Mouse (Mus musculus) gastrocnemius, adult 18-20 months (tissue): Measurements from ENCODE around the gene Hp1bp3. TPM values are rescaled to one million over a fixed set of nuclear protein-coding genes. Genes with fewer than 3 reads are reported as not detected.

Experiments used
- DNase-seq: peaks from one replicate; pipeline ENCODE4 v3.0.0; 2021; ENCODE audit warnings: low spot score
- long read RNA-seq, 2 experiments: library from polyadenylated mRNA; stranded (forward); transcript quantifications; one replicate each; pipeline ENCODE4 v2.0.0; 2021
- total RNA-seq, 2 experiments: library from RNA; stranded (reverse); gene quantifications; 2 replicates each; pipeline ENCODE4 v1.2.3; 2021

The Hp1bp3 gene
- total RNA-seq: 10 to 100 TPM; 56.4 to 66.7 TPM
- long read RNA-seq, experiment 1, transcript Hp1bp3-201 (13 exons, 3,311 nt): major isoform, 8 of 35 reads
- long read RNA-seq, experiment 1, partial matches to known transcripts: 12 of 35 reads
- long read RNA-seq, experiment 1, other reads (novel, unspliced or antisense): 9 of 35 reads
- long read RNA-seq, experiment 2, transcript Hp1bp3-214 (13 exons, 3,361 nt): minor isoform, 5 of 39 reads
- long read RNA-seq, experiment 2, transcript Hp1bp3-201 (13 exons, 3,311 nt): major isoform, 12 of 39 reads
- long read RNA-seq, experiment 2, partial matches to known transcripts: 11 of 39 reads
- long read RNA-seq, experiment 2, other reads (novel, unspliced or antisense): 8 of 39 reads

DNA sequence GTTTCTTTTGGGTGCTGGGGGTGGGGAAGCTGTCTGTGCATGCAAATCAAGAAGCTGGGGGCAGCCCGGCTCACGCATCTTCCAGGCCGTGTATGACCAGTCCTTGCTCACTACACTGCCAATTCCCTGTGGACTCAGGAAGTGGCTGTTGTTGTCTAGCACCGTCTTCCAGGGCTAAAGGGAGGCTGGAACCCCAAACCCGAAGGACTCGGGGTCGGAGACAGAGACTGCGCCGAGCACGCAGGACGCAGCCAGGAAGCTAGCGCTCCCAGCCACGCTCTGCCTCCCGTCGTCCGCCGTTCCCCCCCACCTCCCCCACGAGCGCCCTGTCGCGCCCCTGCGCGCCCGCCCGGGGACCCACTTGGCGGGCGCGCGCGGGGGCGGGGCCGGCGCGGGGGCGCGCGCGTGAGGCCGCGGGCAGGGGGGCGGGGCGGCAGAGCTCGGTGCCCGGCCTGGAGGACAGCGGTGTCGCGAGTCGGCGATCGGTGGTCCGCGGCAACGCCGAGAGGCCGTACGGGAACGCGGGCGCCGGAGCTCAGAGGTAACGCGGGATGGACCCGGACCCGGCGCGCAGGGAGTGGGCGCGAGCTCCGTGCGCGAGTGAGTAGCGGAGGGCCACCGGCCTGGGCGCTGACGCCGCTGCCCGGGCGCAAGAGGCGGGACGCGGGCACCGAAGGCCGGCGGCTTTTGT lies at the start of gene Hp1bp3:
TSS of gene Hp1bp3 (plus strand) at position 97 of the 691 bp plus-strand sequence.
- peak; percentile 64 for DNase-seq

DNA sequence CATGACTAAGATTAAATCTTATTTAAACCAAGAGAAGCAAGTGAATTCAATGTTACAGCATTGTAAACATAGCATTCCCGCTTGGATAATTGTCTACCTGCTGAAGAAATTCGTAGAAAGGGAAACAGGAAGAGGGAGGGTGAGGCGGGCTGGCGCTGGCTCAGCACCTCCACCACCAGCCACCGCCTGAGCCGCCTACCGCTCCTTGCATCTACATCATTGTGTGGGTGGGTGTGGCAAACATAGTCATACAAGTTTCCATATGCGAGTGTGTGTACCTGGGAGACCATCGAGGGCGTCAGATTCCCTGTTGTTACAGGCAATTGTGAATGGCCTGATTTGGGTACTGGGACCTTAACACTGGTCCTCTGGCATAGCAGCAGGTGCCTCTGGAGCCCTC lies 49.6 kb upstream of the Hp1bp3 start:
- no peak for DNase-seq

- no peak for DNase-seq
Measured at GRCm38 (mm10) chr4:138168162-138168561, 47.9 kb upstream of the Hp1bp3 start.

GRCm38 (mm10) chr4:138169420-138169819 lies 46.7 kb upstream of the Hp1bp3 start:
- DNase-seq: no peak

DNA sequence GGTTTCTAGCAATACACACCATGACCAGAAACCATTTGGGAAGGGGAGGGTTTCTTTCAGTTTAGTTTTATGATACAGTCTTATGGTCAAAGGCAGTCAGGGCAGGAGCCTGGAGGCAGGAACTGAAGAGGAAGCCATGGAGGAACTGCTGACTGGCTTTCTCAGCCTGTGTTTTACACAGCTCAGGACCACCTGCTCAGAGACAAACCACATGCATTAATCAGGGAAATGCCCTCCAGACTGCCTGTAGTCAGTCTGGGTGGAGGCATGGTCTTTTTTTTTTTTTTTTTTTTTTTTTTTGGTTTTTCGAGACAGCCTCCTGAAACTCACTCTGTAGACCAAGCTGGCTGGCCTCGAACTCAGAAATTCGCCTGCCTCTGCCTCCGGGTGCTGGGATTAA lies 43.4 kb upstream of the Hp1bp3 start:
- no peak for DNase-seq

DNA sequence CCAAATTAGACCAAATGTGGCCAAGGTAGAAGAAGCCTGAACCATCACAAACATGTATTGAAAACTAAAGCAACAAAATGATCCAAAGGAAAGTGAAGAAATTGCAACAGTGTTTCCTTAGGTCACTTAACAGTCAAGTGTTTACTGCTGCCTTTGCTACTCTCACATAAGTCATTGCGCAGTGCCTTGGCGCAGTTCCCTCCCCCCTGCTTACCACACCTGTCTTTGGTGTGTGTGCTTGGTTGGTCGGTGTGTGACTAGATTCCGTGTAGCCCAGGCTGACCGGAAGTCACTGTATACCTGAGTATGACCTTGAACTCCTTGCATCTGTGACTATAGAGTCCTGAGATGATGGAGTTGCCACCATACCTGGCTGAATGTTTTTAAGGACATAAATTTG lies 36.7 kb upstream of the Hp1bp3 start:
- DNase-seq: no peak

- DNase-seq: no peak
Measured at GRCm38 (mm10) chr4:138180719-138181118, 35.4 kb upstream of the Hp1bp3 start.

DNA sequence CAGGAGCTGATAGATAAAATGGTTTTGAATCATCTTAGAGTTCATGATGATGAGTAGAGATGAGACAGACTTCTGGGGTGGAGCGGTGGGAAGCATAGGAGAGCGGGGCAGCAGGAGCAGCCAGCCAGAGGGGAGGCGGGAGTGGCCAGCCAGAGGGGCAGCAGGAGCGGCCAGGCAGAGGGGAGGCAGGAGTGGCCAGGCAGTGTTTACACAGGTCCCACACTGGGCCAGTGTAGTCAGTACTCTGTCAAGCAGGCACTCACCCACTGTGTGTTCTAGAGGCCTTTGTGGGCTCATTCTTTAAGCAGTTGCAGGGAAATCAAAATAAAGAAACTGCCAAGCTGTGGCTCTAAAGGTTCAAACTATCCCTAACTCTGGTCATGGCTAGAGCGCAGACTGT lies 32.0 kb upstream of the Hp1bp3 start:
- no peak for DNase-seq

DNA sequence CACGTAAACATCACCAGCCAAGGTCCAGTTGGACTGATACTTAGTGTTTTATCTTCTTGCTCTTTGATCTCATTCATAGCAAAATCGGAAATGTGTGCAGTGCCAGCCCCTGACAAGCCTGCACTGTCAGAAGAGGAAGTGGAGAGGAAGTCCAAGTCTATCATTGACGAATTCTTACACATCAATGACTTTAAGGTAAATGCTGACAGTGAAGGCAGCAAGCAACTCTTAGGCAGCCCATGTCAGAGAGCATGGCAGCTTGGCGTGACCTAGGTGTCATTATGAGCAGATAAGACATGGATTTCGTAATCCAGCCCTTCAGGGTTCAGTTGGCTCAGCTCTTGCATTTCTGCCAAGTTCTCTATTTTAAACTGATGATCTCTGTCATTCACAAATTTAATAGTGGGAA lies 31.5 kb upstream of the Hp1bp3 start:
- DNase-seq: peak; percentile 60

- DNase-seq: no peak
Measured at GRCm38 (mm10) chr4:138185961-138186360, 30.1 kb upstream of the Hp1bp3 start.

DNA sequence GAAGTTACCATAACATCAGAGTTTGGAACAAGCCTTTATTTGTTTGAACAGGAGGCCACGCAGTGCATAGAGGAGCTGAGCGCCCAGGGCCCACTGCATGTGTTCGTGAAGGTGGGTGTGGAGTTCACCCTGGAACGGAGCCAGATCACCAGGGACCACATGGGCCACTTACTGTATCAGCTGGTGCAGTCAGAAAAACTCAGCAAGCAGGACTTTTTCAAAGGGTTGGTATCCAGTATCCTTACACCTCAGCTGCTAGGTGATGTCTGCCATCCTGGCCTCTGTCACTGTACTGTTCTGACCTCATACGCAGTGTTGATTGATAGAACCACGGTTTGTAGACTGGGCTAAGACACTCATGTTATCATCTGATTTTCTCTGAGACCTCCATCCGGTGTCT lies 28.1 kb upstream of the Hp1bp3 start:
- DNase-seq: no peak

- DNase-seq: no peak
Measured at GRCm38 (mm10) chr4:138192561-138192960, 23.5 kb upstream of the Hp1bp3 start.

- DNase-seq: no peak
Measured at GRCm38 (mm10) chr4:138200769-138201168, 15.3 kb upstream of the Hp1bp3 start.

DNA sequence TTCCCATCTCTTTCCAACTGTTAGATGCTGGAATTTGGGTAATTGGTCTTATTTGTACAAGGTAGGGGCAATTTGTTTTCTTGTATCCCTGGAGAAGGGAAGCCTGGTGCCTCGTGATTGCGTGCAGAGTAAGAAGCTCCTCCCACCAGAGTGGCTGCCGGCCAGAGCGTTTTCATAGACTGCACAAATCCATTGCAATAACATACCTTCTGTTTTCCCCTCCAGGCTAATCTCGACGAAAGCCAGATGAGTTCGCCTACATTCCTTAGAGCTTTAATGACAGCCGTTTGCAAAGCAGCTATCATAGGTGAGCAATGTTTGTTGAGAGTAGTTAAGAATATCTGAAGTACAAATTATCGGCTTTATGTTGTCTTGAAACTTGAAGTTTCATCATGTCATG lies 14.4 kb upstream of the Hp1bp3 start:
- no peak for DNase-seq

DNA sequence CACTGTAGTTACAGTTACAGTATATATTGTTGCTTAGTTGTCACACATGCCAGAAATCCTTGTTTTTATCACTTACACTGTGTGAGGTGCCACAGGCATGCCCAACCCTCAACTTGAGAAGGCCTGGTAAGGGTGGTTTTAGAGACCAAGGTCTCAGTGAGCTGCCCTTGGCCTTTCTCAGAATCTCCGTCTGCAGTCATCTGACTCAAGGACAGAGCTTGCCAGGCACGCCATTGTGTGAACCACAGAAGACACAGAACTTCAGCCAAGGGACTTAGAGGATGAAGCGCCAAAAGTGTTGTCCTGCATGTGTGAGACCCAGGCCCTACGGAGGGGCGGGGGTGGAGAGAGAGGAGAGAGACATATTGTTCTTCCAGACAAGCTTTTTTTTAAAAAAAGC lies 6.0 kb upstream of the Hp1bp3 start:
- no peak for DNase-seq

DNA sequence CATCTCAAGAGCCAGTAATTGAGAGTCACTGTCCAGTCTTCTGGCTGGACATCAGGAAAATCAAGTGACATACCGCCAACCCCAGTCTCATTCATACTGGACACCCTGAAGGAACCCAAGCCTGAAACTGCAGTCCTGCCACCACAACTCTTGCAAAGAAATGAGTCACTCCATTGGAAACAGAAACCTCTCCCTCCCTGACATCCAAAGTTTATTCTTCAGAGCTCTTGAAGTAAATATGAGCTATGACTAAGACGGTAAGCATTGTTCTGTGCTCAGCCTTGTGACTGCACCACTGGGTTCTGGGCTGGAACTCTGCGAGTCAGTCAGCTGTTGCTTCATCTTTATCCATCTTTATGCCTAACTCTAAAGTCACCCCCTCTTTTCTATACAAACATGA lies 2.2 kb upstream of the Hp1bp3 start:
- DNase-seq: no peak

DNA sequence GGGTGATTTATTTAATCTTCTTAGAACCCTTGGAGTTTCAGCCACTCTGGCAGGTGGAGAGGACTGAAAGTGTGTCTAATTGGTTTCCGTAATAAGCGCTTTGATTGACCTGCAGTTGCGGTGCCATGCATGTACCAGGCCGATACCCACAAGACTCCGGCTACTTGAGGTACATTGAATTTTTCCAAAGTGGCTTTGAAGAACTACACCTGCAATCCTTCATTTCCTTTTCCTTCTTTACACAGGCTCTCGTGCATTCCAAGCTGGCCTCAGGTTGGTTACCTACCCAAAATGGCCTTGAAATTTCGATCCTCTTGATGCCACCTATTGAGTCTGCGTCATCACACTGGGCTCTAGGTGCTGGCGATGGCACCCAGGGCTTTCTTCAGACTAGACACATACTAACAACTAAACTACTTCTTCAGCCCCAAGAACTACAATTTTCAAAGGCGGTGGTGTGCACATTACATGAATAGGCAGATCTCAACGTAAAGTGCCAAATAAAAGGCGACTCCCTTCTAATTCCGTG lies 361 bp upstream of the Hp1bp3 start:
- DNase-seq: no peak

- peak; percentile 97 for DNase-seq
Measured at GRCm38 (mm10) chr4:138216891-138217392, 846 bp downstream of the Hp1bp3 start.

DNA sequence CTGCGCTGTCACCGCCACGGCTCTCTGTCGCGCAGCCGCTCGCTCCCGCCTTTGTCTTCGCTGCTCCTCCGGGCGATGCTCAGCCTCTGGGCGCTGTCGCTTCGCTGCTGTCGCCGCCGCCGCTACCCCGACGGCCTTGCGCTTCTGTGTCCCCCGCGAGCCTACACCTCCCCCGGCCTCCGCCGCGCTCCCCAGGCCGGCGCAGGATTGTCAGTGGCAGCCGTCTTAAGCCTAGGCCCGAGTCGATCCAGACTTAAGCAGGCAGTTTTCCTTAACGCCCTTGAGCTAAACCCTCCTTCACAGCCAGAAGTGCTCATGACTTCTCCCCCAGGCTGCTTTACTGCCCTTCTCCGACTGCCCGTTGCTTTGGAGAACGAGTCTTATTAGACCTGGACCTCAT lies 1.3 kb downstream of the Hp1bp3 start:
- DNase-seq: no peak

GRCm38 (mm10) chr4:138217951-138218685 lies 2.0 kb downstream of the Hp1bp3 start:
- no peak for DNase-seq

GRCm38 (mm10) chr4:138219331-138219730 lies 3.2 kb downstream of the Hp1bp3 start:
- no peak for DNase-seq

DNA sequence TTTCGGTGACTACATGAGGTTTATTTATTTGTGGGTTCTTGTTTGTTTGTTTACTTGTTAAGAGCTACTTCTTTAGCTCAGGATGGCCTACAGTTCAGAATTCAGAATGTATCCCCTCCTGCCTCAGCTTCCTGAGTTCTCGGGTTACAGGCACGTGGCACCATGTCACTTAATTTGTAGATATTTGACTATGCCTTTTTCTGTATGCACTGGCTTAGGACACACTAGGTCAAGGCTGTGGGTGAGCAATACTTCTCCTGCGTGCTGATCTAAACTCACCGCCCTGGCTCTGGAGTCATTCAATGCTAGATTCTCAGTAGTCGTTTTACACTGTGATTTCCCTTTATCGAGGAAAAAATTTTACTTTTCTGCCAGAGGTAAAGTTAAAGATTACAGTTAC lies 4.7 kb downstream of the Hp1bp3 start:
- DNase-seq: no peak
